Mouse (Mus musculus) hematopoietic stem cell, adult 5-6 weeks (primary cell): Measurements from ENCODE around the gene 2310061N02Rik. TPM values are rescaled to one million over a fixed set of nuclear protein-coding genes. Genes with fewer than 3 reads are reported as not detected.

ENCODE experiments used
- total RNA-seq: library from RNA; stranded (forward); fragments of 172-1452, 232-1000 nt; gene quantifications from 2 replicates; pipeline ENCODE4 v1.2.3, GENCODE M21; 2017

Gene 2310061N02Rik
- total RNA-seq, 1 experiment from 2014 or later, result not detected

Other genes with a start within 250 kb of the 2310061N02Rik start
- gene Cldn17, start 201.0 kb downstream of the 2310061N02Rik start, total RNA-seq, result not detected in 2 replicates
- gene Cldn8, start 144.8 kb downstream of the 2310061N02Rik start, total RNA-seq, result not detected in 2 replicates
- not detected in 2 replicates for gene Krtap24-1, start 95.7 kb downstream of the 2310061N02Rik start, total RNA-seq
- not detected in 2 replicates for gene 2310079G19Rik, start 80.3 kb downstream of the 2310061N02Rik start, total RNA-seq
- not detected in 2 replicates for gene Krtap26-1, start 60.2 kb downstream of the 2310061N02Rik start, total RNA-seq
- not detected in 2 replicates for gene Krtap27-1, start 36.3 kb downstream of the 2310061N02Rik start, total RNA-seq
- gene Krtap13-1, start 20.9 kb upstream of the 2310061N02Rik start, total RNA-seq, result not detected in 2 replicates
- gene Krtap13, start 43.7 kb upstream of the 2310061N02Rik start, total RNA-seq, result not detected in 2 replicates
- gene 2310034C09Rik, start 50.9 kb upstream of the 2310061N02Rik start, total RNA-seq, result not detected in 2 replicates
- not detected in 2 replicates for gene 2310057N15Rik, start 66.2 kb upstream of the 2310061N02Rik start, total RNA-seq
- gene Gm5965, start 69.9 kb upstream of the 2310061N02Rik start, total RNA-seq, result not detected in 2 replicates
- gene Gm20741, start 104.3 kb upstream of the 2310061N02Rik start, total RNA-seq, result not detected in 2 replicates
- not detected in 2 replicates for gene Krtap15, start 112.3 kb upstream of the 2310061N02Rik start, total RNA-seq
- gene Krtap14, start 118.2 kb upstream of the 2310061N02Rik start, total RNA-seq, result not detected in 2 replicates
- not detected in 2 replicates for gene Krtap19-1, start 161.4 kb upstream of the 2310061N02Rik start, total RNA-seq
- gene Krtap19-2, start 166.3 kb upstream of the 2310061N02Rik start, total RNA-seq, result not detected in 2 replicates
- gene Krtap19-3, start 170.1 kb upstream of the 2310061N02Rik start, total RNA-seq, result not detected in 2 replicates
- not detected in 2 replicates for gene Krtap19-4, start 177.1 kb upstream of the 2310061N02Rik start, total RNA-seq
- not detected in 2 replicates for gene Krtap19-5, start 188.5 kb upstream of the 2310061N02Rik start, total RNA-seq
- not detected in 2 replicates for gene Krtap19-9b, start 224.3 kb upstream of the 2310061N02Rik start, total RNA-seq